Mouse (Mus musculus): ENCODE measurements around the gene 5330417H12Rik. TPM values are rescaled to one million over a fixed set of nuclear protein-coding genes. Genes with fewer than 3 reads are reported as not detected.

5330417H12Rik gene
- not detected in 2 replicates for polyA plus RNA-seq (2015; fragmentation: Nextera tagmentation; extraction: Ambion mirVana)

DNA sequence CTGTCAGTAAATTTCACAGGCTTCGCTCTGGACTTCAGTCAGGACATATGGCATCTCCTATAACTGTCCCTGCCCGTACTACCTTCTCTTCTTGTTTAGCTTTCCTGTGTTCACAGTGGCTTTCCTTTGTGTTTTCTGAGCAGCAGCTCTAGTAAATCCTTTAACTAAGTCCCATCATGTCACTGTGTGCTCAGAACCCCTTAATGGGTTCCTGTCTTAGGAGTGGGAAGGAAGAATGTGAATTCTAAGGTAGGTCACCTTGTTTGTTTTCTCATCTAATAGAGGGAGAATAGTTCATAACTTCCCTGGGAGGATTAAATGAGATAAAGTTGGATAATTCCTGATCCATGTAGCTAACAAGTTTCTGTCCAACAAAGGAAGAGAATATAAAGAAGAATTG is at the start of gene 5330417H12Rik:
Gene 5330417H12Rik, minus strand, starts transcription at position 101 of the 400 bp plus-strand sequence.
- no peaks in the 10 kb centered on the region for H3K27me3 ChIP-seq
- H3K9me3 ChIP-seq (replicated peaks) = no peaks in the 10 kb centered on the region
- no peaks in the 10 kb centered on the region for H3K4me1 ChIP-seq (replicated peaks)
- no peaks in the 10 kb centered on the region for H3K36me3 ChIP-seq
- no peak within 1 kb of the TSS for H3K4me2 ChIP-seq
- H3K27ac ChIP-seq = no peak within 1 kb of the TSS
- no peak within 1 kb of the TSS for H3K4me3 ChIP-seq
- ATAC-seq (replicated peaks; ENCODE audit: insufficient number of reproducible peaks, insufficient read depth, low FRiP score, low read depth) = no peak
- 81% methylated on average over 2 of the region's 2 CpGs for WGBS
- no peak within 1 kb of the TSS for H3K9ac ChIP-seq

DNA sequence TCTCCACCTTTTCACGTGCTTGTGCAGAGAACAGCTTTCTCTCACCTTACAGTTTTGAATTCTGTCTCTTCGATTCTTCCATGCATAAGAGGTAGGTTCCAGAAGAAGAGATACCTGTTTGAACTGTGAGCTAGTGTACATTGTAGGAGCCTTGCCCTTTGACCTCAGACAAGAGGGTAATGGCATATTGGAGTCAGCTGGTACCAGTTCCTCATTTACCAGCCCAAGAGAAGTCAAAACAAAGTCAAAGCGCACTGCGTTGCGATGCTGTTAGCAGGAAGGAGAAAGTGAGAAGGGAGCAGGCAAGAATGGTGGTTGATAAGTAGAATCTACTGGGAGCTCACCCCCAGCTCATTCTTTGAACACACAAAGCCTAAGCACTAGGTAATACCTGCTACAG is 43.6 kb upstream of the 5330417H12Rik start:
- Histone ChIP-seq H3K27me3 (no peaks in the 10 kb centered on the region), H3K9ac (no peak overlapping the region), H3K36me3 (no peaks in the 10 kb centered on the region), H3K4me2 (no peak overlapping the region), H3K4me3 (no peak overlapping the region), H3K27ac (no peak overlapping the region), H3K4me1 (replicated peaks) (peaks cover 38% of the 10 kb centered on the region), H3K9me3 (replicated peaks) (no peaks in the 10 kb centered on the region)
- WGBS = 81% methylated on average over 5 of the region's 5 CpGs
- no peak for ATAC-seq (replicated peaks; ENCODE audit: insufficient number of reproducible peaks, insufficient read depth, low FRiP score, low read depth)

- peak; percentile 27 for ATAC-seq (replicated peaks; ENCODE audit: insufficient number of reproducible peaks, insufficient read depth, low FRiP score, low read depth)
Observed at GRCm38 (mm10) chr7:107666262-107666902, 41.4 kb upstream of the 5330417H12Rik start.

GRCm38 (mm10) chr7:107665586-107666261 is 40.8 kb upstream of the 5330417H12Rik start:
- peak overlapping the region; percentile 63 for H3K4me2 ChIP-seq
- 4% methylated on average over 9 of the region's 9 CpGs for WGBS

More at GRCm38 (mm10) chr7:107666262-107666902, 41.4 kb upstream of the 5330417H12Rik start:
- H3K4me1 ChIP-seq (replicated peaks) = peaks cover 43% of the 10 kb centered on the region
- H3K36me3 ChIP-seq = no peaks in the 10 kb centered on the region
- H3K27me3 ChIP-seq = no peaks in the 10 kb centered on the region
- peak overlapping the region; percentile 95 for H3K27ac ChIP-seq
- H3K4me3 ChIP-seq = peak overlapping the region; percentile 49
- no peaks in the 10 kb centered on the region for H3K9me3 ChIP-seq (replicated peaks)
- peak overlapping the region; percentile 63 for H3K4me2 ChIP-seq
- peak overlapping the region; percentile 58 for H3K9ac ChIP-seq
- WGBS = 17% methylated on average over 13 of the region's 13 CpGs

DNA sequence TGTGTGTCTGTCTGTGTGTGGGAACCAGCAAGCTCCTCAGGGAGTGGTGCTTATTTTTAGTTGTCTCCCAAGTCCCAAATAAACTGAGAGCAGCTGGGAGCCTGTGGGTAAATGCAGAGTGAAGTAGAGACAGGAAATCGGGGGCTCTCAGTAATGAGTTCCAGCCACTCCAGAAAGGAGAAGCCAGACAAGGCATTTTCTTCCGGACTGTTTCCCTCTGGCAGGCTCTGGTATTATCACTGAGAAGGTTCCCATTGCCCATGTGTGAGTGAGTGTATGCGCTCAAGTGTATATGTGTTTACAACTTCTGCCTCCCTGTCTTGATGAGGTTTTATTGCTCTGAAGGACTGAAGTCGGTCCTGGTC is 40.2 kb upstream of the 5330417H12Rik start:
- ATAC-seq (replicated peaks; ENCODE audit: insufficient number of reproducible peaks, insufficient read depth, low FRiP score, low read depth) = peak; percentile 8; the same call in 1 of the 2 replicates
- Histone ChIP-seq H3K4me2 (peak overlapping the region; percentile 63), H3K9me3 (replicated peaks) (no peaks in the 10 kb centered on the region), H3K4me1 (replicated peaks) (peaks cover 43% of the 10 kb centered on the region), H3K27me3 (no peaks in the 10 kb centered on the region), H3K4me3 (peak overlapping the region; percentile 49), H3K27ac (peak overlapping the region; percentile 95), H3K36me3 (no peaks in the 10 kb centered on the region), H3K9ac (0 out of 2 replicates have a peak overlapping the region, but pooled peaks have one; percentile 58)
- WGBS = 17% methylated on average over 4 of the region's 4 CpGs

More at GRCm38 (mm10) chr7:107665586-107666261, 40.8 kb upstream of the 5330417H12Rik start:
- no peaks in the 10 kb centered on the region for H3K36me3 ChIP-seq
- no peaks in the 10 kb centered on the region for H3K27me3 ChIP-seq
- H3K4me1 ChIP-seq (replicated peaks) = peaks cover 43% of the 10 kb centered on the region
- peak overlapping the region; percentile 49 for H3K4me3 ChIP-seq
- peak; percentile 21 for ATAC-seq (replicated peaks; ENCODE audit: insufficient number of reproducible peaks, insufficient read depth, low FRiP score, low read depth)
- H3K9ac ChIP-seq = peak overlapping the region; percentile 58
- H3K9me3 ChIP-seq (replicated peaks) = no peaks in the 10 kb centered on the region
- H3K27ac ChIP-seq = peak overlapping the region; percentile 95

DNA sequence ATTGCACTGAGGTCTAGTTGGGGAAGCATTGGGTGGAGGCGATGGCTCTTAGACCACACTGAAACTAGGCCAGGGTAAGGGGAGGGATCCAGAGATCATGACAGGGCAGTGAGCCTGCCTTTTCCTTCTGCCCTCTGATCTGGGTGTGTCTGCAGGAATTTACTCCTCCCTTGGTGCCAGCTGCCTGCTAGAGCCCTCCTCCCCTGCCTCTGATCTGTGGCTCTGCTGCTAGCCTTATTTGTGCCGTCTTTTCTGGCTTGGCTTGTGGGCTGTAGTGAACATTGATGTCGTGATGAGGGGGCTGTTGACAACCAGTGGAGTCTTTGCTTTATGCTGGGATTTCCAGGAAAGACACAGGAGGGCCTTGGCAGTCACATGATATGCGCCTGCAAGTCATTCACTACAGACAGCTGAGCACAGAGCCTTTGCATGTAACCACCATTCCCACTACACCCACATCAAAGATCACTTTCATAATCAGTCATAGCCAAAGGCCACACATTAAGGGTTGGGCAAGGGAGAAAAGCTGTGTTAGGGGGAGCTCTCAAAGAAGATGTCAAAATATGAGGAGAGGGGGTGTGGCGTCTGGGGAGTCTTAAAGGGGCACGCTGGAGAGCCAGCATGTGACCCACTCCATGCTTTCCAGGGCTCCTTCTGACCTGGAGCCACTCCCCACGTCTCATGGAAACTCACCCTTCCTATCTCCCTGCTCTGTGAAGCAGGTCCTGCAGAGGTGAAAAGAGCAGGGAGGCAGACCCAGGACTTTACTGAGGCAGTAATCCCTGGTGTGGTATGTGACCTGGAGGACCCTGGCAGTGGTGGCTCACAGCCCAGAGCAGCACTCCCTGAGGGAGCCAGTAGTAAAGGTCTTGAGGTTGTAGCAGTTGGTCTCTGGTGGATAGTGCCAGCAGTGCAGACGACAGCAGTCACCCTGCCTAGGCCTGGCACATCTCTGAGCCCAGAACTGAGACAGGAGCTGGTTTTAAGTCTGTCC is 39.4 kb upstream of the 5330417H12Rik start:
- Histone ChIP-seq H3K36me3 (no peaks in the 10 kb centered on the region), H3K27ac (peak overlapping the region; percentile 95), H3K9me3 (replicated peaks) (no peaks in the 10 kb centered on the region), H3K4me2 (peak overlapping the region; percentile 63), H3K4me1 (replicated peaks) (peaks cover 43% of the 10 kb centered on the region), H3K9ac (no peak overlapping the region), H3K4me3 (no peak overlapping the region), H3K27me3 (no peaks in the 10 kb centered on the region)
- 28% methylated on average over 8 of the region's 8 CpGs for WGBS
- peak; percentile 53 for ATAC-seq (replicated peaks; ENCODE audit: insufficient number of reproducible peaks, insufficient read depth, low FRiP score, low read depth)

DNA sequence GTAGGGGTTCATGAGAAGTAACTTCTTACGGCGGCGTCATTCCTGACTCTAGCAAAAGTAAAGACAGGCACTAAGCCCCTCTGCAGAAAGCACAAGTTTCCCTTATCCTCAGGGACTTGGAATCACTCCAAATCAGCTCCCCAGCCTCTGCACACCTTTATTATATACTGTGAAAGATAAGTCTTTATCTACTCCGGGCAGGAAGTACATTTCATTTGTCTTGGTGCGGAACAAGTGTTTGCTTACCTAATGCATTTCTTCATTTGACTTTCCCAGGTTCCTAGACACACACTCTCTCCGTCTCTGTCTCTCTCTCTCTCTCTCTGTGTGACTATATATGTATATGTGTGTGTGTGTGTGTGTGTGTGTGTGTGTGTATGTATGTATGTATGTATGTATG is 38.7 kb upstream of the 5330417H12Rik start:
- Histone ChIP-seq H3K4me1 (replicated peaks) (peaks cover 43% of the 10 kb centered on the region), H3K27me3 (no peaks in the 10 kb centered on the region), H3K9me3 (replicated peaks) (no peaks in the 10 kb centered on the region), H3K4me3 (no peak overlapping the region), H3K4me2 (no peak overlapping the region), H3K36me3 (no peaks in the 10 kb centered on the region), H3K9ac (no peak overlapping the region), H3K27ac (peak overlapping the region; percentile 95; the same call in 1 of the 2 replicates)
- 65% methylated on average over 6 of the region's 6 CpGs for WGBS
- no peak for ATAC-seq (replicated peaks; ENCODE audit: insufficient number of reproducible peaks, insufficient read depth, low FRiP score, low read depth)

DNA sequence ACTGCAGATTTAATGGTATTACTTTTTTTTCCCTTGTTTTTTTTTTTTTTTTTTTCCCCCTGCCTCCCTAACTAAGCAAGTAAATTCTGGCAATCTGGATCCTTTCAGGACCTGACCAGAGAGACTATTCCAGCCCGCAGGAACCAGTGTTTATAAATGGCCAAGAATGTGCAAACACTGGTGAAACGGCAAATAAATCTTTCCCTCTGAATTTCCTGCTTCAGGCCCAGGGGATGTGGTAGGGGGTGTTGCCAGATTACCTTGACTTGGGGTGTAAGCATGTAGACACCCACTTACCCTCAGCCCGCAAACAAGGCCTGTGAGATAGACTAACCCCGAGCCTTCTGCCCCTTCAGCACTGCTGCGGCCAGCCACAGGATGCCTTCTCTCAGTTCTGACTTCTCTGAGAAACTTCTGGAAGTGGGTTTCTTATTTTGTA is 36.9 kb upstream of the 5330417H12Rik start:
- Histone ChIP-seq H3K27ac (no peak overlapping the region), H3K9me3 (replicated peaks) (no peaks in the 10 kb centered on the region), H3K9ac (no peak overlapping the region), H3K4me2 (no peak overlapping the region), H3K4me3 (no peak overlapping the region), H3K27me3 (no peaks in the 10 kb centered on the region), H3K4me1 (replicated peaks) (peaks cover 37% of the 10 kb centered on the region), H3K36me3 (no peaks in the 10 kb centered on the region)
- ATAC-seq (replicated peaks; ENCODE audit: insufficient number of reproducible peaks, insufficient read depth, low FRiP score, low read depth) = no peak
- WGBS = 70% methylated on average over 5 of the region's 5 CpGs

- H3K4me2 ChIP-seq = no peak overlapping the region
- WGBS = 18% methylated on average over 8 of the region's 8 CpGs
- H3K27me3 ChIP-seq = no peaks in the 10 kb centered on the region
- H3K9ac ChIP-seq = no peak overlapping the region
- H3K9me3 ChIP-seq (replicated peaks) = no peaks in the 10 kb centered on the region
- peaks cover 32% of the 10 kb centered on the region for H3K4me1 ChIP-seq (replicated peaks)
- no peak overlapping the region for H3K27ac ChIP-seq
- no peak overlapping the region for H3K4me3 ChIP-seq
- H3K36me3 ChIP-seq = no peaks in the 10 kb centered on the region
- 0 out of 2 replicates have a peak, but pooled peaks have one; percentile 32 for ATAC-seq (replicated peaks; ENCODE audit: insufficient number of reproducible peaks, insufficient read depth, low FRiP score, low read depth)
Observed at GRCm38 (mm10) chr7:107661189-107661842, 36.4 kb upstream of the 5330417H12Rik start.

DNA sequence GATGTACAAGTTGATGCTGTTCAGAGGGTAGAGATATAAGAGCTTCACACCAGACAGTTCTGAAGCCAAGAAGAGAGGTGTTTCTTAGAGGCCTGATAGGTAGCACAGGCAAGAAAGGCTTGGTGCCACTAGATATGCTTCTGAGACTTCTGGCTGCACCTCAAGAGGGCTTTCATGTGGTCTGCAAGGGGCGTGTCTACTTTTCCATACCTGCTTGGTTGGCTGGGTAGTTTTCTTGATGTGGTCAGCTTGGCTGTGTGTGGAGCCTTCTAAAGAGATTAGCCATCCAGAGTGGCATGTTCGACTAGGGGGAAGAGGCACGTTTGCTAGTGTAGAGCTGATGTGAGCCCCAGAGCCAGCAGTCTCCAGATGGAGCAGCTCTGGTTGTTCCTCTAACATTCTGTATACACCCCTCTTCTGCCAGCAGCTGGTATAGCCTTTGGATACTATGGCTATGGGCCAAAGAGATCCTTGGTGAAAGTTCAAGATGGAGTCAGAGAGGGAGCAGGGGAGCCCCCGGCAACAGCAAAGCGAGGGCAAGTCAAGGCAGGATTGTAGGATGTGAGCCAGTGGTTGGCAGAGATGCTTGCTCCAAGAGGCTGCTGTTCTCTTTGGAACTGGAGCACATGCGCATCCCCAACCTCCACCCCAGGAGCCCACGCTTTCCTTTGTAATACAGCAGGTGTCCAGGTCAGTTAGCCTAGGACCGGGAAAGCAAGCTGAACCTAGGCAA is 34.4 kb upstream of the 5330417H12Rik start:
- Histone ChIP-seq H3K4me2 (no peak overlapping the region), H3K27ac (no peak overlapping the region), H3K9ac (no peak overlapping the region), H3K36me3 (no peaks in the 10 kb centered on the region), H3K9me3 (replicated peaks) (no peaks in the 10 kb centered on the region), H3K4me1 (replicated peaks) (peaks cover 12% of the 10 kb centered on the region), H3K4me3 (no peak overlapping the region), H3K27me3 (no peaks in the 10 kb centered on the region)
- ATAC-seq (replicated peaks; ENCODE audit: insufficient number of reproducible peaks, insufficient read depth, low FRiP score, low read depth) = no peak
- 73% methylated on average over 8 of the region's 8 CpGs for WGBS
